11 mouse cellular contexts compared by ENCODE assay signal in genomic region chr11:94429011-94429651, GRCm38 (mm10). TPM values are rescaled to one million over a fixed set of nuclear protein-coding genes. Genes with fewer than 3 reads are reported as not detected.
DNase-seq lines count a peak whose midpoint lies in the region; ATAC-seq and TF ChIP-seq lines count a peak whose summit lies in the region.
"Had no signal": no experiment of that assay in that cellular context is flagged by ENCODE, and none has a peak within 500 bp of the region (broad histone marks: within the 10 kb centered on the region; RNA-seq: fewer than 3 reads in every experiment).

No protein-coding gene starts in this region.

- no peak for TF ChIP-seq CTCF in brain, embryonic 14.5 days (IDR thresholded peaks at IDR 0.05; ENCODE audit: borderline replicate concordance, extremely low read depth, insufficient read depth, insufficient read length)

- H3K27ac ChIP-seq in heart, embryonic 13.5 days (replicated peaks) = peak overlapping the region; percentile 85
- H3K27ac ChIP-seq in hindbrain, embryonic 14.5 days = peak overlapping the region; percentile 77; the same call in 1 of the 2 replicates
- H3K27ac ChIP-seq in midbrain, embryonic 12.5 days (replicated peaks) = peak overlapping the region; percentile 71
- H3K27ac ChIP-seq: layer of hippocampus, adult 2 months had no signal

- peak overlapping the region; percentile 43 for H3K4me2 ChIP-seq in heart, embryonic 13.5 days
- no peak overlapping the region for H3K4me2 ChIP-seq in hindbrain, embryonic 14.5 days (replicated peaks)
- H3K4me2 ChIP-seq in midbrain, embryonic 12.5 days (replicated peaks) = no peak overlapping the region

- H3K27me3 ChIP-seq in heart, embryonic 13.5 days (replicated peaks) = peaks cover 56% of the 10 kb centered on the region
- no peaks in the 10 kb centered on the region for H3K27me3 ChIP-seq in hindbrain, embryonic 14.5 days (ENCODE audit: control insufficient read depth, insufficient read depth, low read length)
- peaks cover 12% of the 10 kb centered on the region for H3K27me3 ChIP-seq in midbrain, embryonic 12.5 days

- H3K9me3 ChIP-seq in heart, embryonic 13.5 days = no peaks in the 10 kb centered on the region
- no peaks in the 10 kb centered on the region for H3K9me3 ChIP-seq in hindbrain, embryonic 14.5 days (ENCODE audit: control insufficient read depth, low read length)
- no peaks in the 10 kb centered on the region for H3K9me3 ChIP-seq in midbrain, embryonic 12.5 days

- ATAC-seq in heart, embryonic 13.5 days (ENCODE audit: extremely low read depth, insufficient number of reproducible peaks, low FRiP score, low TSS enrichment) = peak; percentile 6; the same call in 1 of the 2 replicates
- no peak for ATAC-seq in hindbrain, embryonic 14.5 days (ENCODE audit: low FRiP score)
- ATAC-seq in midbrain, embryonic 12.5 days (ENCODE audit: low FRiP score, low read depth) = peak; percentile 59

- peaks cover 5% of the 10 kb centered on the region; the same call in 1 of the 2 replicates for H3K36me3 ChIP-seq in heart, embryonic 13.5 days
- peaks cover 66% of the 10 kb centered on the region for H3K36me3 ChIP-seq in hindbrain, embryonic 14.5 days (replicated peaks; ENCODE audit: control insufficient read depth, insufficient read depth)
- H3K36me3 ChIP-seq in midbrain, embryonic 12.5 days = peaks cover 26% of the 10 kb centered on the region

- intact Hi-C loops in heart, postnatal 25 days (cut with DNase I) = no loop called here

- no peak for DNase-seq in heart, postnatal 25 days (ENCODE audit: low spot score)
- peak; percentile 65 for DNase-seq in brain, embryonic 14.5 days (ENCODE audit: low read depth)
- no peak for DNase-seq in hindbrain, embryonic 14.5 days (ENCODE audit: low spot score)
- DNase-seq in right cerebral cortex, postnatal 4 days = no peak
- no peak for DNase-seq in layer of hippocampus, postnatal 25 days (ENCODE audit: extremely low spot score in 1 of 2, low spot score in 1 of 2)
- no peak for DNase-seq in cerebellum, adult 11-12 months

- no peak overlapping the region for H3K4me3 ChIP-seq in heart, embryonic 13.5 days
- H3K4me3 ChIP-seq in hindbrain, embryonic 14.5 days (replicated peaks; ENCODE audit: low read length) = no peak overlapping the region
- no peak overlapping the region for H3K4me3 ChIP-seq in midbrain, embryonic 12.5 days
- H3K4me3 ChIP-seq: erythroblast, embryonic 14.5 days; layer of hippocampus, adult 2 months had no signal

- H3K4me1 ChIP-seq in heart, embryonic 13.5 days = peaks cover 55% of the 10 kb centered on the region
- peaks cover 34% of the 10 kb centered on the region for H3K4me1 ChIP-seq in hindbrain, embryonic 14.5 days (replicated peaks; ENCODE audit: control insufficient read depth, insufficient read depth, low read length)
- peaks cover 46% of the 10 kb centered on the region for H3K4me1 ChIP-seq in midbrain, embryonic 12.5 days

- H3K9ac ChIP-seq in heart, embryonic 13.5 days = peak overlapping the region; percentile 28; the same call in 1 of the 2 replicates
- H3K9ac ChIP-seq in hindbrain, embryonic 14.5 days = no peak overlapping the region
- H3K9ac ChIP-seq in midbrain, embryonic 12.5 days (replicated peaks) = no peak overlapping the region

- no peak for TF ChIP-seq POLR2A in brain, embryonic 14.5 days (IDR thresholded peaks at IDR 0.05; ENCODE audit: borderline replicate concordance, extremely low read depth, insufficient read depth, insufficient read length, poor library complexity, severe bottlenecking)

- 15% methylated on average over 9 of the region's 9 CpGs for WGBS in heart, embryonic 13.5 days
- WGBS in hindbrain, embryonic 14.5 days = 23% methylated on average over 9 of the region's 9 CpGs
- WGBS in midbrain, embryonic 12.5 days = 33% methylated on average over 9 of the region's 9 CpGs

RNA-seq across cellular contexts. Expression of gene Abcc3, which starts 36.3 kb away (rescaled TPM):
- polyA plus RNA-seq in heart, embryonic 13.5 days (2015; fragmentation: Nextera tagmentation; extraction: Ambion mirVana) = 0.96 and 1.6 TPM in 2 replicates
- total RNA-seq in heart, postnatal 25 days (2021) = 1 to 10 TPM; 2.0 to 2.7 TPM
- polyA plus RNA-seq in brain, embryonic 14.5 days (2012; rRNA removed) = 0.53 and 0.55 TPM in 2 replicates
- 0.85 and 1.1 TPM in 2 replicates for polyA plus RNA-seq in hindbrain, embryonic 14.5 days (2014; fragmentation: Nextera tagmentation; extraction: Ambion mirVana)
- polyA plus RNA-seq in midbrain, embryonic 12.5 days (2016; fragmentation: Nextera tagmentation; extraction: Ambion mirVana) = 0.57 and 0.89 TPM in 2 replicates
- 1 to 10 TPM; 2.0 to 3.0 TPM for total RNA-seq in layer of hippocampus, postnatal 25 days (2021)

RNA-seq across cellular contexts. Expression of gene Cacna1g, which starts 44.9 kb away (rescaled TPM):
- polyA plus RNA-seq in heart, embryonic 13.5 days (2015; fragmentation: Nextera tagmentation; extraction: Ambion mirVana) = 3.4 and 5.8 TPM in 2 replicates
- 10 to 100 TPM; 15.4 to 21.5 TPM for total RNA-seq in heart, postnatal 25 days (2021)
- polyA plus RNA-seq in brain, embryonic 14.5 days (2012; rRNA removed) = 208 and 232 TPM in 2 replicates
- 18.6 and 22.8 TPM in 2 replicates for polyA plus RNA-seq in hindbrain, embryonic 14.5 days (2014; fragmentation: Nextera tagmentation; extraction: Ambion mirVana)
- 16.2 and 16.5 TPM in 2 replicates for polyA plus RNA-seq in midbrain, embryonic 12.5 days (2016; fragmentation: Nextera tagmentation; extraction: Ambion mirVana)
- total RNA-seq in layer of hippocampus, postnatal 25 days (2021) = 10 to 100 TPM; 49.7 to 72.3 TPM

RNA-seq across cellular contexts. Expression of gene Spata20, which starts 56.8 kb away (rescaled TPM):
- polyA plus RNA-seq in heart, embryonic 13.5 days (2015; fragmentation: Nextera tagmentation; extraction: Ambion mirVana) = 0.45 and 0.47 TPM in 2 replicates
- total RNA-seq in heart, postnatal 25 days (2021) = under 1 TPM; 0.34 to 0.42 TPM
- 0.45 and 0.66 TPM in 2 replicates for polyA plus RNA-seq in brain, embryonic 14.5 days (2012; rRNA removed)
- polyA plus RNA-seq in hindbrain, embryonic 14.5 days (2014; fragmentation: Nextera tagmentation; extraction: Ambion mirVana) = 0.33 and 1.3 TPM in 2 replicates
- 0.36 TPM in 1 of 2 replicates, not detected in the other for polyA plus RNA-seq in midbrain, embryonic 12.5 days (2016; fragmentation: Nextera tagmentation; extraction: Ambion mirVana)
- under 1 TPM in 1 of 2 experiments, not detected in 1; 0.34 TPM for total RNA-seq in layer of hippocampus, postnatal 25 days (2021)
- total RNA-seq: adrenal gland, postnatal 10 days had no signal
- polyA plus RNA-seq: erythroblast, embryonic 14.5 days had no signal
